Mouse (Mus musculus) spleen, postnatal 14 days (tissue): ENCODE measurements at regions not wholly inside any gene's neighbourhood (a gene's known extent, or its start where the extent isn't known, plus 50 kb on each side); places are given as distances from the start of the nearest gene placed in this dataset.

Source experiments
- DNase-seq, 2 experiments: peaks; one replicate each; pipeline ENCODE4 v3.0.0; 2021 to 2022; ENCODE audit warnings: low spot score in 2 of 2

DNA sequence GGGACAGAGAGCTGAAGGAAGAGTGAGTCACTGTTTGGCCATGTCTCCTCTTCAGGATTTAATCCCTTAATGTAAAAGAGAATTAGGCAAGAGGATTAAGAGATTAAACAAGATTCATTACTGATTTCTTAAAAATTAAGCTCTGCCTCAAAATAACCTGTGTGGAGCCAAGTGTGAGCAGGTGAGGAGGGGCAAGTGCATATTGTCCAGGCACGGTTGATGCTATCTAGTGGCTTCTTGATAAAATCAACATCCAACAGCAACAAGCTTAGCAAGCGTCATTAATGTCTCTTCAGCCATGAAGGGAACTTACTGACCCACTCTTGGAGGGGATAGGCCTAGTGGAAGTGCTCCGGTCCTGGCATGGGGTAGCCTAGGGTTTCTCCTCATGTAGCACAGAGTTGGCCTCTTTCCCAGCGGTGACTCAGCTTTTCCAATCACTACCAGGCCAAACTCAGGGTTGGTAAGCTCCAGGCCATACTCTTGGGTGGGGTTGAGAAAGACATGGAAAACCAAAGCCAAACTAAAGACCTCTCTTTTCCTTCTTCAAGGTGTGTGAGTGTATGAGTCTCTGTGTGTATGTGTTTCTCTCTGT is 55.0 kb upstream of the Ubr2 start:
- DNase-seq = no peak

GRCm38 (mm10) chr17:47064592-47065306 is 54.4 kb upstream of the Ubr2 start:
- DNase-seq = no peak

DNA sequence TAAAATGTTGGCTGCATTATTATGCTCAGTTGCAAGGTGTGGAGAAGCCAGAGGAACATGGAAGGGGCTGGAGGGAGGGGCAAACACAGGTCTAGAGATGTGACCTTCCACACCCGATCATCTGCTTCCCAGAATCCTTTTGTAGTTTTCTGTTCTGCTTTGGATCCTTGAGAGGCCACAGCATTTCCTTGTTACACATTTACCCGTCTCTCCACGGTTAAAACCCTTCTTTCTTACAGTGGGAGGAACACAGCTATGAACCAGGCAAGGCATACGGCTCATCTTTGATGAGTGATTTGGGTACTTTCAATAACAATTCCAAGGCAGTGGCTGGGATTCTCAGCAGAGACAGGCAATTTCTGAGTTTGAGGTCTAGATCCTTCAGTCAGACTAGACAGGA is 53.6 kb upstream of the Ubr2 start:
- no peak for DNase-seq

- no peak for DNase-seq
These were observed 50.8 kb upstream of the Ubr2 start for GRCm38 (mm10) chr17:47061031-47061620.
